Mouse (Mus musculus): ENCODE data around the gene Dhtkd1.
"Not testable (repeated sequence)": the region's sequence is repeated elsewhere in the genome, so short reads cannot be mapped to it uniquely, and the experiment has no call there.

Dhtkd1 gene

DNA sequence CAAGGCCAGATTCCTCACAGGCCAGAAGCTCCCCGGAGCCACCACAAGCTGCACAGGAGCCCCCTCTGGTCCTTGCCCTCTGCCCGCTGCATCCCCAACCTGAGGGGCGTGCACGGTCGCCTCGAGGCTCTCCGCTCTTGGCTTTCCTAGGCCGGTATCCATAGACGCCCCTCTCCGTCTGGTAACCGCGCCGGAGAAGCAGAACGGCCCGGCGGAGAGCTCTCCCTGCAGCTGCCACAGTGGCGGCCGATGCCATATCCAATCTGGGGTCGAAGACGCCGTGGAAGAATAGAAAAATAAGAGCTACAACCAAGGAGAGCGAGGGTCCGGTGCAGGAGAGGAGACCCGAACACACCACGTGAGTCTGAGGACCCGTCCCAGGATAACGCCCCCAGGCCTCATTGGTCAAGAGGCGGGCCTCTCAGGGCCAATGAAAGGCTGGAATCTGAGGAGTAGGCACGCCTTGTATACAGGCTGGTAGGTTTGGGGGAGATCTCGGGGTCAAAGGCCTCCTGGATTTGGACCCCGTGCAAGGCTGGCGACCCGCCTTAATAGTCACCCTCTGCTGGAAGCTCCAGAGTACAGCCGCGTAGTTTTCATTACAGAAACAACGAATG is at the start of gene Dhtkd1:
TSS of gene Dhtkd1 (minus strand) at position 377 of the 617 bp plus-strand sequence.
- peak; percentile 94 for DNase-seq

DNA sequence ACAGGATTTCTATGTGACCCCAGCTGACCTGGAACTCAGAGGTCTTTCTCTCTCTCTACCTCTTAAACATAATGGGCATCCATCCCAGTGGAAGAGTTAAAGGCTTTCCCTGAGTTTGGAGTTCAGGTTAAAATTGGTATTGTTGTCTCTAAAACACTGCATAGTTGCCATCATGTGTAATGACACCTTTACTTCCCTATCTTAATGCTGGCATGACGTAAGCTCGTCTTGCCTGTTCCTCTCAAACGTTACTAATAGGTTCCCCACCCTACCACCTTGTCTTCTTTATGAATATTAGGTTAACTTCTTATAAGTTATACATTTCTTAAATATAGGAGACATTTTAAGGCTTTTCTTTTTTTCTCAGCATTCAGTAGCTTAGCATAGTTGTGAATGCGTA is 34.9 kb upstream of the Dhtkd1 start:
- no peak for DNase-seq

DNA sequence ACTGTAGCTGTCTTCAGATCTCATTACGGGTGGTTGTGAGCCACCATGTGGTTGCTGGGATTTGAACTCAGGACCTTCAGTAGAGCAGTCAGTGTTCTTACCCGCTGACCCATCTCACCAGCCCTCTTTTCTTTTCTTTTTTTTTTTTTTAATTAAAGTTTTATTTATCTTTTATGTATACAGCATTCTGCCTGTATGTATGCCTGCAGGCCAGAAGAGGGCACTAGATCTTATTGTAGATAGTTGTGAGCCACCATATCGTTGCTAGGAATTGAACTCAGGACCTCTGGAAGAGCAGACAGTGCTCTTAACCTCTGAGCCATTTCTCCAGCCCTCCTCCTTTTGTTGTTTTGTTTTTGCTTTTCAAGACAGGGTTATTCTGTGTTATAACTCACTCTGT is 28.0 kb upstream of the Dhtkd1 start:
- DNase-seq, result not testable (repeated sequence)

DNA sequence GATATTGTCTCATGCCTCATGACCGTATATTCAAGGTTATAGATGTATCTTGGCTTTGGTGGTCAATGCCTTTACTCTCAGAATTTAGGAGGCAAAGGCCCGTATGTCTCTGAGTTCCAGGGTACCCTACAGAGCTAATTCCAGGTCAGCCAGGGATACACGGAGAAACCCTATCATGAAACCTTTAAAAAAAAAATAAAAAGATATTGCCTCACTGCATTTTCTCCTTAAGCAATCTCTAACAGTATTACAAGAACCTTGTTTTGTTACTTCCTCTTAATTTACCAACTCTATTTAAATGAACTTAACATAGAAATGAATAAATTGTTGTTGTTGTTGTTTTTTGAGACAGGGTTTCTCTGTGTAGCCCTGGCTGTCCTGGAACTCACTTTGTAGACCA is 23.4 kb upstream of the Dhtkd1 start:
- no peak for DNase-seq

DNA sequence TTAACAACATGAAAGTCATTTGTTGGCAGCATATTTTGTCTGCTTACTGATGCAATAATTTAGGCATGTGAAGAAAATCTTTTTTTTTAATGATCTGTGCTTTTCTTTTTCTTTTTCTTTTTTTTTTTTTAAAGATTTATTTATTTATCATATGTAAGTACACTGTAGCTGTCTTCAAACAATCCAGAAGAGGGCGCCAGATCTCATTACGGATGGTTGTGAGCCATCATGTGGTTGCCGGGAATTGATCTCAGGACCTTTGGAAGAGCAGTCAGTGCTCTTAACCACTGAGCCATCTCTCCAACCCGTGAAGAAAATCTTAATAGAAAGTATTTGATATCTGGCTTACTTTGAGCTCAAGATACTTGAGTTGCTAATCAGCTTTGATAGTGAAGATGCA is 21.1 kb upstream of the Dhtkd1 start:
- not testable (repeated sequence) for DNase-seq

DNA sequence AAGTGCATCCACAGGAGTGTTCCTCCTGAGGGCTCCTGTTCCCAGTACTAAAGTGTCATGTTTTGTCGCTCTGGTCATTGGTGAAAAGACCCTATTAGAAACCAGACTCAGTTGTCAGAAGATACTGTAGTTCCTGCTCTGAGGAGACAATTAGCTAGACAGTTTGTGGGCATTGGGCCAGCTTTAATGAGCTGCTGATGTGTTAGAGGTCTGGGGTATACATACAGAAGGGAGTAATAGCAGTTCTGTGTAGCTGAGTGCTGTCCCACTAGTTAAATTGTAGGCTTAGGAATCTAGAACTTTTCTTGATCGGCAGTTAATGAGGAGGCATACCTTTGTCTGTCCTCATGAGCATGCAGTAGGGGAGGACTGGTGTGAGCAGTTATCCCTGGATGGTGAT is 19.7 kb upstream of the Dhtkd1 start:
- DNase-seq, result no peak

DNA sequence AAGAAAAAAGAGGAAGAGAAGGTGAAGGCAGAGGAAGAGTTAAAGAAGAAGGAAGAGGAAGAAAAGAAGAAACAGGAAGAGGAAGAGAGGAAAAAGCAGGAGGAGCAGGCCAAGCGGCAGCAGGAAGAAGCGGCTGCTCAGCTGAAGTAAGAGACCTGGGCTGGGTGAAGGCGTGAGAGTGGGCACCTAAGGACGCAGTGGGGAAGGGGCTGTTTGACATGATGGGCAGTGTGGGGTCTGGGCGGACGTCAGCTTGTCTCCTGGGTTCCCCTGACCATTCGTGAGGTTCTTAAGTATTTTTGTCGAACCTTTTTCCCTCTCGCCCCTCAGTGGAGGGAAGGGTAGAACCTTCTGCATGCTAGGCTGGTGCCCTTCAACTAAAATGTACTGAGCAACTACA is 15.1 kb upstream of the Dhtkd1 start:
- DNase-seq, result no peak

DNA sequence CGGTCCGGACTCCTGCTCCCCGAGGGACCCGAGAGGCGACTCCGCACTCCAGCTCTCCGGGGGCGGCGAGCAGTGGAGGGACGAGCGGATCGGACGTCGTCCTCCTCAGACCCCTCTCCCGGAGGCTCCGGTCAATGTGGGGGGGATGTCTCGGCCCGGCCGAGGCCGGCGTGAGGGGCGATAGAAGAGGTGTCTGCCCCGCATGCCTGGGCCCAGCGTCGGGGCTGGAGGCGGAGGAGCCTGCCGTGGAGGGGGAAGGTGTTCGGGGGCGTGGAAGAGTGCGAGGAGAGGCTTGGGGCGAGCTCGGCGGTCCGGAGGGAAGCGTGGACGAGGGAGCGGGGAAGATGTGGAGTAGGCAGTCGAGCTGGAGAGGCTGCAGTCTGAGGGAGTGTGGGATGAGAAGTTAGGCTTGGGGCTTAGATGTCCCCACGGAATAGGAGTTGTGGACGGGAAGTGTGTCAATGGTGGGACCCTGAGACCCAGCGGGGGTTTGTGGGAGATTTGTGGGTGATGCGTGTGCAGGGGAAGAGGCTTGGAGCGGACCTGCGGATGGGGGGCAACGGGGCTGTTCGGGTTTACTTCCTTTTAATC is 9.1 kb upstream of the Dhtkd1 start:
- no peak for DNase-seq

DNA sequence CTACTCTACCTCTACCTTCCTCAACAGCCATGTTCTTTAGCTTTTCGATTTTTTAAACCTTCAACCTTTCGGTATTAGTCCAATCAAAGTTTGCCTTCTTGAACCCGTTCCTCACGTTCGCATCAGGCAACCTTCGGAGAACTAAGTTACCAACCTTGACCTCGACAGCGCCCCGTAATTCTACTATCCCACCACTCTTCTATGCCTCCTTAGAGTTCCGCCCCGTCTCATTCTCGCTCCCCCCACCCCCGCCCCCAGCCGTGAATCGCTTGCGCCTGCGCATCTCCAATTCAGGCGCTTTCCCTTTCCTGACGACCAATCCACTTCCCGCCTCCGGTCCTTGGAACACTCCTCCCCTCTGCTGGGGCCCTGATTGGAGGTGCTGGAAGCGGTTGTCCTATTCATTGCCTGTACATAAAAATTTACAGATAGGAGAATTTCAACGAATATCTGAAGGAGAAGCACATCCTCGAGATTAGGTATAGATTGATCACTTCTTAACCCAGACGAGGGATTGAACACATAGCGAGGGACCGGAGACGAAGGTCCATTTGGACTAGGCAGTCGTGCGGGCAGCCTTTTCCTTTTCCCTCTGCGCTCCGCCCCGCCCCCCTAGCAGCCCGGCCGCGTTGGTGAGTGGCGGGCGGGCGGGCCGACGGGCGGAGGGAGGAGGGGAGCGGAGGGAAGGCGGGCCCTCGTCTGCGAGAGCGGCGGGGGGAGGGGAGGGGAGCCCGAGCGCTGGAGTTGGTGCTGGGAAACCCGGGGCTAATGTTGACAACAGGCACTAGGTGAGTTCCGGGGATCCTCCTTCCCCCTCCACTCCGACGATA is 8.4 kb upstream of the Dhtkd1 start, which contains the start of gene Upf2:
TSS of gene Upf2 (plus strand) at position 704 of the 830 bp plus-strand sequence.
- peak; percentile 97 for DNase-seq

DNA sequence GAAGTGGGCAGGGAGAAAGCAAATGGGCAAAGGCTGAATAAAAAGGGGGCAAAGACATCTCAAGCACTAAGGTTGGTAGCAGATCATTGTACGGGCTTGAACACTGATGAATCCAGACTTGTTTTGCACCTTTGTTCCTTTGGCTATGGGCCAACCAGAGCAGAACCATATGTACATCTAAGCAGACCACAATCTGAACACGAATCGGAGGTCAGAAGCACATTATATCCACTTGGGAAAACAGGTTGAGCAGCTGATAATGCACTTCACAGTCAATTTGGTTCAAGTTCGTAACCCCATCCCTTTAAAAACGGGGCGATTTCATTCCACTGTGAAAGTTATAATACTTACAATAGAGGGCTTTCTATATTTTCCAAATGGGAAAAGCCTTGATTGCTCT is 7.7 kb upstream of the Dhtkd1 start:
- peak; percentile 72 for DNase-seq

DNA sequence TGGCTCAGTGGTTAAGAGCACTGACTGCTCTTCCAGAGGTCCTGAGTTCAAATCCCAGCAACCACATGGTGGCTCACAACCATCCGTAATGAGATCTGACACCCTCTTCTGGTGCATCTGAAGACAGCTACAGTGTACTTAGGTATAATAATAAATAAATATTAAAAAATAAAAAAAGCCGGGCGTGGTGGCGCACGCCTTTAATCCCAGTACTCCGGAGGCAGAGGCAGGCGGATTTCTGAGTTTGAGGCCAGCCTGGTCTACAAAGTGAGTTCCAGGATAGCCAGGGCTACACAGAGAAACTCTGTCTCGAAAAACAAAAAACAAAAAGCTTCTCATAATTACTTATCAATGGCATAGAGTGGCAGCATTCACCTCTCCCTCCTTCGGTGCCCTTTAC is 7.2 kb upstream of the Dhtkd1 start:
- DNase-seq, result not testable (repeated sequence)

DNA sequence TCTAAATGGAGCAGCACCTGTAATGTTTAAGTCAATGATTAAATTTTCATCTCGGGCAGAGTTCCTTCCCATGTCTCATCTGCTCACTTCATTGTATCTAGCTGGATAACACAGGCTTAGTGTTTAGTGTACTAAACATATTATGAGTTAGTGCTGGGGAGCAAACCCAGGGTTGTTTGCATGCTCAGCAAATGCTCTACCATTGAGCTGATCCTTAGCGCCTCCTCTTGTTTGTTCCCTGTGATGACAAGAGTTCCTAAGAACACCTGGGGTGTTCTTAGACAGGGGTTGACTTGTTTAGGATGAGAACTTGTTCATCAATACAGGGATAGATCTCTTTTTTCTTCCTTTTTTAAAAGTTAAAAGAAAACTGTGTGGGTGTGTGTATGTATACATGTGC is 6.4 kb upstream of the Dhtkd1 start:
- DNase-seq, result no peak

DNA sequence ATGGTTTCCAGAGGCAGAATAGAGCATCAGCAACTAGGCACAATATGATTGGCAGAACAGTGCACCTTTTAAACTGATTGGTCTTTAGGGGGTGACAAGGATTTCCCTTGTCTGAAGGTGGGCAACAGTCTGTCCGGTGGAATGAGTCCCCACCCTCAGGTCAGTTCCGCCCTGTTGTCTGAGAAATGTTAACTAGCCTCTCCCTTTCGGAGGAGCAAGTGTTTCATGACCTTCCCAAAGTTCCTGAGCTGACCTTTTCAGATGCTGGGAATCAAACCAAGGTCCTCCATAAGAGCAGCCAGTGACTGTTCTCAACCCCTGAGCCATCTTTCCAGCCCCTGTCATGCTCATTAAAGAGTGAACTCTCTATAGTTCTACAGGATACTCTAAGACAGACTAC is 4.3 kb upstream of the Dhtkd1 start:
- no peak for DNase-seq

DNA sequence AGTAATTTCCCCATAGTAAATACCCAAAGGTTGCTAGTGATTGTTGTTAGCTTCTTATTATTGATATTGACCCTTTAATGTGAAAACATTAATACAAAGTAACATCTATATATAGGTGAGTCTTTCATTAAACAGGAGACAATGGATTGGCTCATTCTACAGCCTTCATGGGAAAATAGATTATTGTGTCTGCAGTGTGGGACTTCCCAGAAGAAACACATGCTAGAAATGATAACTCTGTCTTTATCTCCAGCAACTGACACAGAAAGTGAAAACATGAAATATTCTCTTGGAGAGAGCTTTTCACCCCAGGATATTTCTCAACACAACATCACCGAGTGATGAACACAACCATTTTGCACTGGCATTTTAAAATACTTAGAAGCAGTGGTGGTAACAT is 3.0 kb upstream of the Dhtkd1 start:
- no peak for DNase-seq

DNA sequence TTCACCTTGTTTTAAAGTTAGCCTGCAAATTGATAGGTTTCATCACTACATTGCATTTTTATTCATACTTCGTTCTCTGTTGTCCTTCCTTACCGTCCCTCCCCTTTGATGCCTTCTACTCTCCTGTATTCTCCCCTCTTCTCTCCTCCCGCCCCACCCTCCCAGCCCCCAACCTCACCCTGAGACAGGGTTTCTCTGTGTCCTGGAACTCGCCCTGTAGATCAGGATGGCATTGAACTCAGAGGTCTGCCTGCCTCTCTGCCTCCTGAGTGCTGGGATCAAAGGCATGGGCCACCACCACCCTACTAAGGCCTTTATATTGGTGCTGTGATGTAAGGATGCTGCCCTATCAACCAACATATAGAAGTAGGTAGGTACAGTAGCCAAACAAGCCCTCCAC is 479 bp upstream of the Dhtkd1 start:
- no peak for DNase-seq

DNA sequence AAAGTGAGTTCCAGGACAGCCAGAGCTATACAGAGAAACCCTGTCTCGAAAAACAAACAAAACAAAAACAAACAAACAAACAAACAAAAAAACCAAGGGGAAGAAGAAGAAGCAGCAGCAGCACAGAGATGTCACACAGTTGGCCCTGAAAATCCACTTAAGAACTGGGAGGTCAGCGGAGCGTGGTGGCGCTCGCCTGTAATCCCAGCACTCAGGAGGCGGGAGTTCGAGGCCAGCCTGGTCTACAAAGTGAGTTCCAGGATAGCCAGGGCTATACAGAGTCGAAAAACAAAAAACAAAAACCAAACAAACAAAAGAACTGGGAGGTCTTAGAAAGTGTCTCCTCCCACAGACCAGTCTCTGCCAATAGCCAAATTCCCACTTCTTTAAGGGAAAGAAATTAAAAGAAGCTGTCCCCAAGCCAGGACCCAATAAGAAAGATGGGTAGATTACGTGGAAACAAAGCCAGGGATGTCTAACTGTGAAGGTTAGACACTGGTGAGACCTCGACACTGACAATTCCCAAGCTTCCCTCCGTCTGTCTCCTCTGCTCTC is 654 bp downstream of the Dhtkd1 start:
- peak; percentile 46 for DNase-seq

DNA sequence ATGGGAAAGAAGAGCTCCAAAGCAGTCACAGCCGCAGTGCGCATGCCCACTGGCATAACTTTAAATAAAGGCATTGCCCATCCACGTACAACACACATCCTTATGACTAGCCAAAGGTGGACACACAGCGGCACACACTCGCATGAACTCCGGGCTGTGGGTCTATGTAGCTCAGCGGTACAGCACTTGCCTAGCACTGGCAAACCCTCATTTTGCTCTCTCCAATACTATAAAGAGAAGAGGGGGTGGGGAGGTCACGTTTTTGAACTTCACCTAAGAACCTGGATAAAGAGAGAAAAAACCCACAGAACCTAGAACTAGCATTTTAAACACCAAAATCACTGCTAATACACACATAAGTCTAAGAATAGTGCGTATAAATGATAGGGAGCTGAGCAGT is 1.7 kb downstream of the Dhtkd1 start:
- no peak for DNase-seq

DNA sequence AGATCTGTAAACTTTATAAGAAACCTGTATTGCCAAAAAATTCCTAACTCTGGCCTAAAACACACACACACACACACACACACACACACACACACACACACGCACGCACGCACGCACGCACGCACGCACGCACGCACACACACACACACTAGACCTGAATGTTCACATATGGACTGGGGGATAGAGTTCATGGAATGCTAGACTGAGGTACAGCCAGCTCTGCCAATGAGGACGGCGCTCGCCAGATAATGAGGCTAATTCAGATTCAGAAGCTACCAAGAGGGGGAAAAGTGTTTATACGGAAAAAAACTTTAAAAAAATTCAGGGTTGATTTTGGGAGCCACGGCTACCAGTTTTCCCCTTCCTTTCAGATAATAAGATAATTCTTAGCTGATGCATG is 2.7 kb downstream of the Dhtkd1 start:
- DNase-seq, result no peak

DNA sequence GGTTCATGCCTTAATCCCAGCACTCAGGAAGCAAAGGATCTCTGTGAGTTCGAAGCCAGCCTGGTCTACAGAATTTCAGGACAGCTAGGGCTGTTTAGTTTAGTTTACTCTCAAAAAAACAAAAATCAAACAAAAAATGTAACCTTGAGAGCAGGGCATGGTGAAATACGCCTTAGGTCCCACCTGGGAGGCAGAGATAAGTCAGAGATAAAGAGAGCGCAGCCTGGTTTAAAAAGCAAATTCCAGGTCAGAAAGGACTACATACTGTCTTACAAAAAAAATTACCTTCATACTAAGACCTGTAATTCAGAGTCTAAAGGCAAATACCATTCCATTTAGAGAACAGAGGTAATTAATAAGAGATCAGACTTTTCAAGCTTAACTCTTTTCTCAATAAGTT is 3.3 kb downstream of the Dhtkd1 start:
- DNase-seq, result no peak

DNA sequence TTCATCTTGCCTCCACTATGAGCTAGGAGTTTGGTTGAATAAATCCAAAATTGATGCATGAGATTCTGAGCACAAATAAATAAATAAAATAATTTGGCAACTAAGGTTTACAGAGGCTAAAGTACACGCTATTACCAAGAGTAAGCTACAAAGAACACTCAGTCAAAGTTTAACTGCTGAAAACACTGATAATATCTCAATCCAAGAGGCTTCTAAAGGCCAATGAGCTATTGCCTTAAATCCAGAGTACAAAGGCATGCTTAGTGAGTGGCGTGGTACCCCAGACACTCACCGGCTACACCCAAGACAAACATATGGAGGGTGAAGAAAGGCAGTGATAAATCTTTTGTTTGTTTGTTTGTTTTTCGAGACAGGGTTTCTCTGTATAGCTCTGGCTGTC is 6.0 kb downstream of the Dhtkd1 start:
- peak; percentile 67 for DNase-seq

DNA sequence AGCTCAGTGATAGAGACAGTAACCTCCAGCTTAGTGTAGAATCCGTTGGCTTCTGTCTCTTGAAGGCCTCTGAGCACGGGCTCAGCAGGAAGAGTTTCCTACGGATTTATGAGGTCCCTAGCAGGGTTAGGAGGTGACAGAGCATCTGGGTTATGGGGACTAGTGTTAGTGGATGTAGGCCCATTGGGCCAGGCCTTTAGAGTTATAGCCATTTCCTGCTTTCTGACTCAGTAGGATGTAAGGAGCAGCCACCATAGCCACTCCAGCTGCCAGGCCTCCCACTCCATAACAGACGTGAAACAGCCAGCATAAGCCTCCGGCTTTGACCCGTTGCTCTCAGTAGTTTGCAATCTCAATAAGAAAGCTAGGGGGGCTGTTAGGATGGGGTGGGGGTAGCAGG is 6.5 kb downstream of the Dhtkd1 start:
- DNase-seq, result no peak

DNA sequence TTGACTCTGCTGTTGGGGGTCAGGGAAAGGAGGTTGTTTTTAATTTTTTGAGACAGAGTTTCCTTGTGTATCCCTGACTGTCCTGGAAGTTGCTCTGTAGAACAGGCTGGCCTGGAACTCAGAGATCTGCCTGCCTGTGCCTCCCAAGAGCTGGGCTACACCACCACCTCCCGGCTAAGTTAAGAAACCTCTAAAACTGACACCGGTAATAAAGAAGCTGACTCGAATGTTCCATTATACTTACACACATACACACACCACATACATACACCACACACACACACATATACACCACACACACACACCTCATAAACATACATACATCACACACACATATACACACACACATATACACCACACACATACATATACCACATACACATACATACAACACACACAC is 7.7 kb downstream of the Dhtkd1 start:
- no peak for DNase-seq

DNA sequence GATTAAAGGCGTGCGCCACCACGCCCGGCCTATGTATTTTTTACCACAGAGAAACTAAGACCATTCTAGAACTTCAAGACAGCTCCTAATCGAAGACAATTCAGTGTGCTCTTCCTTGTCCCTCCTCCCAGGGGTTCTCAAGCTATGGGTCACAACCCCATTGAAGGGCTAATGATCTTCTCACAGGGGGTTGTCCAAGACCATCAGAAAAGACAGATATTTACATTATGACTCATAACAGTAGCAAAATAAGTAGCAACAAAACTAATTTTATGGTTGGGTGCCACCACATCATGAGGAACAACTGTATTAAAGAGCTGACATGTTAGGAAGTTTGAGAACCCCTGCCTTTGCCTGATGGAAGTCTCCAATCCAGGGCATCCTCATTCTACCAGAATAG is 10.7 kb downstream of the Dhtkd1 start:
- DNase-seq, result no peak
